Mouse (Mus musculus): ENCODE results near the gene Fam171a2.

- TF ChIP-seq CTCF (IDR thresholded peaks at IDR 0.05; ENCODE audit: insufficient read depth, low read length), result no peak
- TF ChIP-seq POLR2A (IDR thresholded peaks at IDR 0.05; ENCODE audit: borderline replicate concordance, extremely low read depth, low read depth, low read length), result no peak
These were observed 48.7 kb upstream of the Fam171a2 start for GRCm38 (mm10) chr11:102496206-102496605.
